Mouse (Mus musculus) midbrain, embryonic 15.5 days (tissue): ENCODE data around the gene Sf3b1. TPM values are rescaled to one million over a fixed set of nuclear protein-coding genes. Genes with fewer than 3 reads are reported as not detected.
"Not testable (repeated sequence)": the region's sequence is repeated elsewhere in the genome, so short reads cannot be mapped to it uniquely, and the experiment has no call there.

ENCODE experiments used
- ATAC-seq: fragments of 200-750 bp; cut with Nextera tagmentation; replicated peaks from 2 replicates; pipeline ENCODE4 v1.8.0; 2017; ENCODE audit warnings: moderate TSS enrichment
- H3K27ac ChIP-seq: fragments of 300-500 bp; sonication (generic); 2 replicates; pipeline ENCODE4 v1.5.1; 2015; ENCODE audit warnings: mild to moderate bottlenecking, inconsistent platforms
- H3K27me3 ChIP-seq: fragments of 300-500 bp; sonication (generic); replicated peaks from 2 replicates; pipeline ENCODE4 v1.6.1; 2015; ENCODE audit warnings: inconsistent platforms
- H3K36me3 ChIP-seq: fragments of 300-500 bp; sonication (generic); replicated peaks from 2 replicates; pipeline ENCODE4 v1.6.1; 2015; ENCODE audit warnings: inconsistent platforms
- H3K4me1 ChIP-seq: fragments of 300-500 bp; sonication (generic); 2 replicates; pipeline ENCODE4 v1.6.1; 2015; ENCODE audit warnings: inconsistent platforms
- H3K4me2 ChIP-seq: fragments of 300-500 bp; sonication (generic); 2 replicates; pipeline ENCODE4 v1.6.1; 2015; ENCODE audit warnings: inconsistent platforms, mild to moderate bottlenecking, moderate library complexity
- H3K4me3 ChIP-seq: fragments of 300-500 bp; sonication (generic); 2 replicates; pipeline ENCODE4 v1.5.1; 2015; ENCODE audit warnings: mild to moderate bottlenecking, inconsistent platforms
- H3K9ac ChIP-seq: fragments of 300-500 bp; sonication (generic); 2 replicates; pipeline ENCODE4 v1.6.1; 2015; ENCODE audit warnings: mild to moderate bottlenecking, inconsistent platforms
- H3K9me3 ChIP-seq: fragments of 300-500 bp; sonication (generic); 2 replicates; pipeline ENCODE4 v1.6.1; 2016; ENCODE audit warnings: inconsistent platforms
- WGBS: fragments of 180-500 bp; shearing (Covaris S2); methylation state at CpG from one replicate; pipeline ENCODE4 v1.1.7; 2015; ENCODE audit warnings: mixed read lengths; 5-methylcytosine and 5-hydroxymethylcytosine counted together
- polyA plus RNA-seq: library from polyadenylated mRNA; unstranded; fragments of >200 nt; fragmentation: Nextera tagmentation; extraction: Ambion mirVana; gene quantifications from 2 replicates; pipeline ENCODE4 v1.2.1, GENCODE M21; 2015

The Sf3b1 gene
- polyA plus RNA-seq, 1 experiment from 2014 or later, result 305 TPM

- Histone ChIP-seq H3K27ac (no peak overlapping the region), H3K4me2 (no peak overlapping the region), H3K4me1 (no peaks in the 10 kb centered on the region), H3K27me3 (no peaks in the 10 kb centered on the region), H3K9me3 (no peaks in the 10 kb centered on the region), H3K4me3 (no peak overlapping the region), H3K36me3 (no peaks in the 10 kb centered on the region), H3K9ac (no peak overlapping the region)
- 95% methylated on average over 3 of the region's 3 CpGs for WGBS
- ATAC-seq, result no peak
Measured at GRCm38 (mm10) chr1:54966858-54967257, 60.4 kb downstream of the Sf3b1 start.

- no peaks in the 10 kb centered on the region for H3K27me3 ChIP-seq
- 64% methylated on average over 11 of the region's 11 CpGs for WGBS
- no peak overlapping the region for H3K4me2 ChIP-seq
- ATAC-seq, result no peak
- no peaks in the 10 kb centered on the region for H3K36me3 ChIP-seq
- no peak overlapping the region for H3K9ac ChIP-seq
- H3K9me3 ChIP-seq, result no peaks in the 10 kb centered on the region
- H3K4me3 ChIP-seq, result no peak overlapping the region
- no peak overlapping the region for H3K27ac ChIP-seq
- H3K4me1 ChIP-seq, result no peaks in the 10 kb centered on the region
Measured at GRCm38 (mm10) chr1:54965159-54965995, 61.9 kb downstream of the Sf3b1 start.

GRCm38 (mm10) chr1:54961724-54962123 is 65.6 kb downstream of the Sf3b1 start:
- Histone ChIP-seq H3K27ac (no peak overlapping the region), H3K4me1 (no peaks in the 10 kb centered on the region), H3K4me2 (no peak overlapping the region), H3K27me3 (no peaks in the 10 kb centered on the region), H3K36me3 (no peaks in the 10 kb centered on the region), H3K4me3 (no peak overlapping the region), H3K9ac (no peak overlapping the region), H3K9me3 (no peaks in the 10 kb centered on the region)
- no peak for ATAC-seq
- 92% methylated on average over 9 of the region's 9 CpGs for WGBS

- ATAC-seq, result no peak
Measured at GRCm38 (mm10) chr1:54960613-54961165, 66.6 kb downstream of the Sf3b1 start.

GRCm38 (mm10) chr1:54958525-54958924 is 68.8 kb downstream of the Sf3b1 start:
- WGBS, result 74% methylated on average over 3 of the region's 3 CpGs
- no peak for ATAC-seq
- Histone ChIP-seq H3K9me3 (no peaks in the 10 kb centered on the region), H3K9ac (no peak overlapping the region), H3K4me2 (no peak overlapping the region), H3K36me3 (no peaks in the 10 kb centered on the region), H3K4me1 (no peaks in the 10 kb centered on the region), H3K4me3 (no peak overlapping the region), H3K27me3 (no peaks in the 10 kb centered on the region), H3K27ac (no peak overlapping the region)

More at GRCm38 (mm10) chr1:54960613-54961165, 66.6 kb downstream of the Sf3b1 start:
- H3K27ac ChIP-seq, result no peak overlapping the region
- H3K4me1 ChIP-seq, result no peaks in the 10 kb centered on the region
- H3K9ac ChIP-seq, result no peak overlapping the region
- H3K4me2 ChIP-seq, result no peak overlapping the region
- no peaks in the 10 kb centered on the region for H3K27me3 ChIP-seq
- WGBS, result 69% methylated on average over 9 of the region's 9 CpGs
- no peak overlapping the region for H3K4me3 ChIP-seq
- H3K9me3 ChIP-seq, result no peaks in the 10 kb centered on the region
- H3K36me3 ChIP-seq, result no peaks in the 10 kb centered on the region

GRCm38 (mm10) chr1:54956995-54957394 is 70.3 kb downstream of the Sf3b1 start:
- H3K9ac ChIP-seq, H3K9me3 ChIP-seq, H3K4me2 ChIP-seq, H3K4me3 ChIP-seq, H3K36me3 ChIP-seq, H3K27me3 ChIP-seq, H3K27ac ChIP-seq, ATAC-seq, H3K4me1 ChIP-seq: not testable (repeated sequence)
- 95% methylated on average over 14 of the region's 14 CpGs for WGBS

GRCm38 (mm10) chr1:54954856-54955255 is 72.4 kb downstream of the Sf3b1 start:
- ATAC-seq, result no peak
- no peaks in the 10 kb centered on the region for H3K36me3 ChIP-seq
- no peak overlapping the region for H3K27ac ChIP-seq
- no peak overlapping the region for H3K4me2 ChIP-seq
- H3K9ac ChIP-seq, result no peak overlapping the region
- no peaks in the 10 kb centered on the region for H3K4me1 ChIP-seq
- 86% methylated on average over 4 of the region's 4 CpGs for WGBS
- no peak overlapping the region for H3K4me3 ChIP-seq
- no peaks in the 10 kb centered on the region for H3K9me3 ChIP-seq
- H3K27me3 ChIP-seq, result no peaks in the 10 kb centered on the region

GRCm38 (mm10) chr1:54944648-54945047 is 82.6 kb downstream of the Sf3b1 start:
- 84% methylated on average over 3 of the region's 3 CpGs for WGBS
- no peak for ATAC-seq
- Histone ChIP-seq H3K9ac (no peak overlapping the region), H3K36me3 (no peaks in the 10 kb centered on the region), H3K4me2 (no peak overlapping the region), H3K9me3 (no peaks in the 10 kb centered on the region), H3K4me1 (no peaks in the 10 kb centered on the region), H3K4me3 (no peak overlapping the region), H3K27ac (no peak overlapping the region), H3K27me3 (no peaks in the 10 kb centered on the region)

GRCm38 (mm10) chr1:54935466-54935865 is 91.8 kb downstream of the Sf3b1 start:
- Histone ChIP-seq H3K9me3 (no peaks in the 10 kb centered on the region), H3K9ac (no peak overlapping the region), H3K4me2 (no peak overlapping the region), H3K36me3 (no peaks in the 10 kb centered on the region), H3K4me3 (no peak overlapping the region), H3K27ac (no peak overlapping the region), H3K27me3 (no peaks in the 10 kb centered on the region), H3K4me1 (no peaks in the 10 kb centered on the region)
- WGBS, result 86% methylated on average over 3 of the region's 3 CpGs
- ATAC-seq, result no peak

Other genes starting within 250 kb of the Sf3b1 start
- gene Ankrd44, start 101.1 kb downstream of the Sf3b1 start, polyA plus RNA-seq, result 29.6 and 32.3 TPM in 2 replicates
- 29.2 and 33.3 TPM in 2 replicates for gene Coq10b, start 25.3 kb upstream of the Sf3b1 start, polyA plus RNA-seq
- 195 and 203 TPM in 2 replicates for gene Hspe1, start 60.7 kb upstream of the Sf3b1 start, polyA plus RNA-seq
- gene Hspd1, start 60.8 kb upstream of the Sf3b1 start, polyA plus RNA-seq, result 254 and 262 TPM in 2 replicates
- gene Mob4, start 103.8 kb upstream of the Sf3b1 start, polyA plus RNA-seq, result 165 and 174 TPM in 2 replicates
- 6.9 and 9.2 TPM in 2 replicates for gene Rftn2, start 199.3 kb upstream of the Sf3b1 start, polyA plus RNA-seq
- gene Mars2, start 209.7 kb upstream of the Sf3b1 start, polyA plus RNA-seq, result 3.4 and 4.0 TPM in 2 replicates